Mouse (Mus musculus) embryo, embryonic 11 days (tissue): ENCODE measurements around the gene Psip1.
"Not testable (repeated sequence)": the region's sequence is repeated elsewhere in the genome, so short reads cannot be mapped to it uniquely, and the experiment has no call there.

Experiments
- DNase-seq: peaks from one replicate; pipeline ENCODE4 v3.0.0-alpha.2; 2015

Psip1 gene

DNA sequence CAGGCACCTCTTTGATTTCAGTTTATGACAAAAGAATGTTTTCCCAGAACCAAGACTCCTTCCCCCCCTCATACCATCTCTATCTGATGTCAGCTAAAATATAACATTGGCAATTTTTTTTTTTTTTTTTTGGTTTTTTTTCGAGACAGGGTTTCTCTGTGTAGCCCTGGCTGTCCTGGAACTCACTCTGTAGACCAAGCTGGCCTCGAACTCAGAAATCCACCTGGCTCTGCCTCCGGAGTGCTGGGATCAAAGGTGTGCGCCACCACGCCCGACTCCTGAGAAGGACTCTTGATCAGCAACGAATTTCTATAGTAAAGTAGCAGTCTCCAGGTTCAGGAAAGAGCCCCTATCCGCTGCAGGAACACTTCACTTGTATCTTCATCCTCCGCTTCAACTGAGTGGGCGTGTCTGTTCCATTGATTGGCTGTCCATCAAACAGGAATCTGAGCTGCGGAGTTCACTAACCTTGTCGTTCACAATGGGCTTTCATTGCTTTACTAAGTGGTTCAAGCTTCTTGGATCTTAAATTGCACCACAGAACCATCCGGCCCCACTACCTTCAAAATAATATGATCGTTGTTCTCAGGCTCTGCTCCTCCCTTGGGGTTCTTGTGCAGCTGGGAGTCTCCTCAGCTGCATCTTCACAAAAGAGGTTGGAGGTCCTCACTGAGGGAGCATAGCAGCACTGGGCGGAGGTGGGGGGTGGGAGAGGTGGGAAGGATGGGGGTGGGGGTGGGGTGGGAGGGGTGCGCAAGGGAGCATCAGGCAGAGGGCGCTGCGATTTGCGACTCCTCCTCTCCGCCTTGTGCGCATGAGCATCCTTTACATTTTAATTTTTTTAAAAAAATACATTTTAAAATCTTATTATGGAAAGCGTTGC, 14.1 kb upstream of the Psip1 start:
- DNase-seq, result peak; percentile 81

DNA sequence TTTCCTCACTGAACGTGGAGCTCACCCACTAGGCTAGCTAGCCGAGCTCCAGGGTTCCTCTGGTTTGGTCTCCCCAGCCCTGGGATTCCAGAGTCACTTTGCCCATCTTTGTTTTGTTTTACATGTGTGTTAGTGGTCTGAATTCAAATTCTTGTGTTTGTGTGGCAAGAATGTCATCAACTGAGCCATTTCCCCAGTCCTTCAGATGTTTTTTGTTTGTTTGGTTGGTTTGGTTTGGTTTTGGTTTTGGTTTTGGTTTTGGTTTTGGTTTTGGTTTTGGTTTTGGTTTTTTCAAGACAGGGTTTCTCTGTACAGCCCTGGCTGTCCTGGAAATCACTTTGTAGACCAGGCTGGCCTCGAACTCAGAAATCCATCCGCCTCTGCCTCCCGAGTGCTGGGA, 10.8 kb upstream of the Psip1 start:
- DNase-seq, result not testable (repeated sequence)

DNA sequence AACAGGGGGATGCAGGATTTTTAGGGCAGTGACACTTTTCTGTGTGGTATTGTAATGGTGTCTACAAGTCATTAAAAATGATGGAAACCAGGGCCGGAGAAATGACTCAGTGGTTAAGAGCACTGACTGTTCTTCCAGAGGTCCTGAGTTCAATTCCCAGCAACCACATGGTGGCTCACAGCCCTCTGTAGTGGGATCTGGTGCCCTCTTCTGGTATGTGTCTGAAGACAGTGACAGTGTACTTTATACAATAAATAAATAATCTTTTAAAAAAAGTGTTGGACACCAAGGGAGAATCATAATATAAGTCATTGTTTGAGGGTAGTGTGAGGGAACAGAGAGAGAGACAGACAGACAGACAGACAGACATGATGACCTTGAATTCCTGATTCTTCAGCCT, 6.9 kb upstream of the Psip1 start:
- DNase-seq, result no peak

DNA sequence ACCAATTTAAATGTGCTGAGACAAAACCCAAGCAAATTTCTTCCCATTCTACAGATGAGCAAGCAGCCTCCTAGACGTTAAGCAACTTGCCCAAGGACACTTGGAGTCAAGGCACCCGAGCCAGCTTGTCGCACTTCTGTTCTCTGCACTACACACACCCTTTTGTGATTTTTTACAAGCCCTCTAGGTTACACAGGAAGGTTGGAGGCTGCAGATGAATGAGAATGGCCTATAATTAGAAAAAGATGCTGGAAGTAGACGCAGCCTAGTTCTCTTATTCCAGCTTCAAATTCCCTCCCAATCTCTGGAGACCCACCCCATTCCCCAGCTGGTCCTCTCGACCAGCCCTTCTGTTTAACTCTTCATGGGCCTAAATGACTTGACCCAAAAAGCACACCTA, 2.9 kb upstream of the Psip1 start:
- DNase-seq, result peak; percentile 53

DNA sequence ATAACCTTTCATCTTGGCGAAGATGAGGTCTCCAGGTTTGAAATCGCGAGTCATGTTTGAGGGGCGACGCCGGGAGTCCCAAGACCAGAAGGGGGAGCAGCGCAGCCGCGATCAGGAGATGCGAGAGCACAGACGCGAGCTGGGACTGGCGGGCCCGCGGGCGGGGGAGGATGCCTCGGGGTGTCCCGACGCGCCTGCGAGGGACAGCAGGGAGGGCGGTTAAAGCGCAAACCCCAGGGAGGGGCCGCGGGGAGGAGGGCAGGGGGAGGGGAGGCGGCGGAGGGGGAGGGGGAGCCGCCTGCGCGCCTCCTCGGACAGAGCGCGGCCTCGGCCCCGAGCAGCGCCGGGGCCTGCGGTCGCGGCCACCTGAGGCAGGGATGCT, 533 bp downstream of the Psip1 start:
- DNase-seq, result peak; percentile 95

DNA sequence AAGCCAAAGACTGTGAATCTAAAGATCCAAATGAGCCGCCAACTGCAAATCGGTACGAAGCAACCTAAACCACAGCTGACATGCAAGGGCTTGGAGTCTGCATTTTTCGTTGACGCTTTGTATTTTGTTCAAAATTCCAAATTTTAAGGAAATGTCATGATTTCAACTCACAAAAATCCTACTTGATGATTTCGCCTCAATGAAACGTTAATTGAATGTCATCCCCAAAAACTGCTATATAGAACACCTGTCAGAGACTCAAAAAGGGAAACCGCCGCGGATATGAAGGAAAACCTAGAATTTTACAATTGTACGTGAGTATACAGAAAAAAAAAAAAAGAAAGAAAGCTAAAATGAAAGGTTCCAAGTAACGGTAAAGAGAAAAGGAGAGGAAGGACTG, 1.0 kb downstream of the Psip1 start:
- no peak for DNase-seq

DNA sequence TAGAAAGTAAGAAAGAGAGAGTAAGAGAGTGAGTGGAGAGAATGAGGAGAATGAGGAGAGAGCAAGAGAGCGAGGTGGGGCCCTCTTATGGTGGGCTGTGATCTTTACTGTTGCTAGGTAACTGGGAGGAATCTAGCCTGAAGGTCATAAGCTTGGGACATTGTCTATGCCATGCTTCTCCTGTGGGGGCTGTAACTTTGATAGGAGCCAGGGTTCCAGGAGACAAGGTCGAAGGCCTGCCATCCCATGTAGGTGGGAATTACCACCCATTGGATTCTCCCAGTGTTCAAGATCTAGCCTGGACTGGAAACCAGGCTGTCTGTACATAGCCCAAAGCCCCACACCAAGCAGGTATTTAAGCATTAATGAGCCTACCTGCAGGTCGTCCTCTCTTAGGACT, 18.1 kb downstream of the Psip1 start:
- no peak for DNase-seq

DNA sequence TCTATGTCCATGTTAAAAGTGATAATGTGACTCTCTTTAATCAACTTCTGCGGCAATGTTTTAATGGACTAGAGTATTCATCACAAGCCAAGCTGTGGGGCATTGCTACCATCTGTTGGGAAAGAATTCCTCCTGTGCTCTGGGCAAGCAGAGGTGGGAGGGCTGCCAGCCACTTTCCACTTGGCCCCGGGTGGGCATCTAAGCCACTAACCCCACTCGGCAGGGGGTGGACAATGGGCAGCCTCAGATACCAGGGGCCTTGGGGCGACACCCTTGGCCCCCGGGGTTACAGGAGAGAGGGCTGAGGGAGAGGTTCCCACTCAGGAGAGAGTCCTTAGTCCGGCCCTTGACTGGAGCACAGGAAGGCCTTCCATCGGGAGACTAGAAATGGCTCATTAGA, 18.6 kb downstream of the Psip1 start:
- no peak for DNase-seq

DNA sequence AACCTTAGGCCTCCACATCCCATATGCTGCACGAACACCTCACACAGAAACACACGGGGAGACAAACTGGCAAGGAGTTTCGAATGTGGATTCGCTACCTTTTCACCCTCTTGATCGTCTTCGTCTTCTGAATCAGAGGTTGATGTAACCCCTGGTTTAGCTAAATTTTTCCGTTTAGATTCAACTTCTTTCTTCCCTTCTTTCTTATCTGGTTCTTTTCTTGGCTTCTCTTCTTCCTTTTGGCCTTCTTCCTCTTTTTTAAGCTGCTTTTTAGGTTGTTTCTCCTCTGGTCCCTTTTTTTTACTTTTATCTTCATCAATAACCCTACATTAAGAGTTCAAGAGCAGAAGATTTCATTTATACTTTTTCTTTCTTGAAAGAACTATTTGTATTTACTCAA, 21.4 kb downstream of the Psip1 start:
- no peak for DNase-seq

DNA sequence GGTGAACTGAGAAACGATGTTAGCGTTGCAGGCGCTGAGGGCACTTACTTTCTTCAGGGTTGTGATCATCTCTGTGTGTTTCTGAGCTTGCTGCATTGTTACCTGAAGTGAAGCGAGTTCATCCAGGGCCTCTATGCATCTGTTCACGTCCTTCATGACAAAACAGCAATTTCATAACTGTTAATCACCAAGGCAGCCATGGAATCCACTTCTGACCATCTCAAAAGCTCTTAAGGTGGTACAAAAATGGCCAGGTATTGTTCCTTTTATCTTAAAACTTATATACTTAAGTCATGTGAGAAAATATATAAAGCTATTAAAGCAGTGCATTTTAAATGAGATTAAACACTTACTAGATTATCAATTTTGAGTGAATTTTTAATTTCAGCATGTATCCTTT, 26.2 kb downstream of the Psip1 start:
- DNase-seq, result no peak

DNA sequence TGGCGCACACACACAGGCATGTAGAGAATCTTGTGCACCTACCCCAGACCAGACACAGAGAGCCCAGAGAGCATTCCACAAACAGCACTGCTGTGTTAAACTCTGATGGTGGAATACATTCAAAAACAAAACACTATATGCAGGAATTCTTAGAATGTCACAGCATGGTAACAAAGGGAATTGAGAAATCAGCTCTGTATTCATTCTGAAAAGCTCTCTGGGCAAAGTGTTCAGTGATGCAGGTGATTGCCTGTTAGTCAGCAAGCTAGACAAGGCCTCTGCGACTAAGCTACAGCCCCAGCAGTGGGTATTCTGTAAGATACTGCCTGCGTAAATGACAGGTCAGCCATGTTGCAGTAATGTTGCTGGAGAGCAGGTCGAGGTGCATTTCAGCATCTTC, 35.5 kb downstream of the Psip1 start:
- no peak for DNase-seq

DNA sequence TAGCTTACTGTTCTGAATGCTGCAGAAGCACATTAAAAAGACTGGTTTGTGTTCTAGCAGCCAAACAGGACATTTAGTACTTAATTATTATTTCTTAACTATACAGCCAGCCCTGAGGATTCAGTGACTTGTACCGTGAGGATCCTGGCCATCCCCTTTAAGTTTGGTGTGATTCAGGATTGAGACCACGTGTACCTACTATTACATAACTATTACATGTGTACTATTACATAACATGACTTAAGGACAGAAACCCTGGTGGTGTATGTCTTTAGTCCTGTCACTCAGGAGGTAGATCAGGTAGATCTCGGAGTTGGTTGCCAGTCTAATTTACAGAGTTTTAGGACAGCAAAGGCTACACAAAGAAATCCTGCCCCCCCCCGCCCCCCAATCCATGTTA, 45.2 kb downstream of the Psip1 start:
- no peak for DNase-seq

DNA sequence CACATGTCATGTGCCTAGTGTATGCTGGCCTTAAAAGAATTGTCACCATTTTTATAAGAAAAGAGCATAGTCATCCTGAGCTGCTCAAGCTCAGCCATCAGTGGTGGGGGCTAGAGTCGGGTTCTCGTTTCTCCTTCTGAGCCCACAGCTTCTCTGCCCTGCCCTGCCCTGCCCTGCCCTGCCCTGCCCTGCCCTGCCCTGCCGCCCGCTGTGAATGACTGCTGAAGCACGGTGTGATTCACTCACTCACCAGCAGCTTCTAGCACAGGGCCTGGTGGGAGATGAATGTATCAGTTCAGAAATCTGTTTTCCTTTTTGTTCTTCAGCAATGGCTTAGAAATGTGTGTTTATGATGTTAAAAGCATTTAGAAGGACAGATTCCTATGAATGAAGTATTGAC, 47.2 kb downstream of the Psip1 start:
- no peak for DNase-seq

DNA sequence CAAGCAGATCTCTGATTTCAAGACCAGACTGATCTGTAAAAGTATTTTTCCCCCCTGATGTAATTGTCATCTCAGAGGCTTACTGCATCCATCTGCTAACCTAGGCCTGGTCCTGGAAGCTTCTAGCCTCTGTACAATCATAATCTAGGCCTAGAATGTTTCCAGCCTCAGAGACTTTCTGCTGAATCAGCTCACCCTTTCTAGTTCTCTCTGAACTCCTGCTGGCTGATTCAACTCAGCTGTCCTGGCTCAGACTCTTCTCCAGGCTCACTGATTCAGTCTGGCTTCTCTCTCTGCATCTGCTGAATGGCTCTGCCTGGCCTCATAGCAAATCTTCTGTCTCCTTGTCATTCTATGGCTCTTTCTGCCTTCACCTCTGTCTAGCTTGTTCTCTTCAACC, 48.1 kb downstream of the Psip1 start:
- DNase-seq, result no peak

DNA sequence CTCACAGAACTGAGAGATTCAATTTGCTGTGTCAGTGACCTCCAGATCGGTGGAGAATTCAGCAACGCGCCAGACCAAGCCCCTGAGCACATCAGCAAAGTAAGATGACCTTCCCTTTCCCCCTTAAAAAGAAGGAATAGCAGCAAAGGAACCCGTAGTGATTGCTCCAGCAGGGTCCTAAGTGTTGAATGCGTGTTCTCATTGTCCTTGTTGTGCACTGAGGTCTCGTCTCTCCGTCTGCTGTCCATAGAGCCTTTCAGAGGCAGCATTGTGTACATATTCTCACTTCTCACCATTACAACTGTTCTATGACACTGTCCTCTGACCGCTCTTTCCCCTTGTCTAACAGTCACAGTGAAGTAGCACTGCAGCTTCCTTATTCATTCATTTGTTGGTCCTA, 49.9 kb downstream of the Psip1 start:
- no peak for DNase-seq

DNA sequence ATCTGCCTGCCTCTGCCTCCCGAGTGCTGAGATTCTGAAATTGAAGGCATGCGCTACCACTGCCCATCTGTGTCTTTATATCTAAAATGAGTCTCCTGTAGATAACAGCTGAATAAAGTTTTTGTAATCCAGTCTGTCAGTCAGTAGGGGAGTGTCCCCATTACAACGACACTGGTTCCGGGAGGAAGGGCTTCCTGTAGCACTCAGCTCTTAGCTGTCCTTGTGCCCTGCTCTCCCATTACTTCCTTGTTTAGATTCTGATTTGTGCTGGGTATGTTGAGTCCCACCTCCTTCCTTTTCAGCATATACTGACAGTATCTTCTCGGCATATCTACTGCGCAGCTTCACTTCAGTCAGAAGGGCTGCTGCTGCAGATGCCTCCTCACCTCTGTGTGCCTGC, 53.4 kb downstream of the Psip1 start:
- no peak for DNase-seq

DNA sequence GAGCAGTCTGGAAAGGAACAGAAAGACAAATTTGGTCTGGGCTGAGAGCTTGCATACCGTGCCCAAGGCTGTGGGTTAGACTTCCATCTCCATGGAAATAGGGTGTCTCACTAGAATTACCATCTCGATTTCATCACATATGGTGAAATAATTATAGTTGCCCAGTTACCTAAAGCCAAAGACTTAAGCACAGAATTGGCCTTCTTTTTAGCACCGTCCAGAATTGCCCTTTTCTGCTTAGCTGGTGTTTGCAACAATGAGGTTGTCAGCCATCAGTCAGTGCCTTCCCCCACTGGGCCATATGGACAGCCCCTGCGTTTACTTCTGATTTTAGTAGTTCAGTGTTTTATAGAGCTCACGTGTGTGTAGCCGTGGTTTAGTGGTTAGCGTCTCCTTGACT, 54.3 kb downstream of the Psip1 start:
- DNase-seq, result no peak

DNA sequence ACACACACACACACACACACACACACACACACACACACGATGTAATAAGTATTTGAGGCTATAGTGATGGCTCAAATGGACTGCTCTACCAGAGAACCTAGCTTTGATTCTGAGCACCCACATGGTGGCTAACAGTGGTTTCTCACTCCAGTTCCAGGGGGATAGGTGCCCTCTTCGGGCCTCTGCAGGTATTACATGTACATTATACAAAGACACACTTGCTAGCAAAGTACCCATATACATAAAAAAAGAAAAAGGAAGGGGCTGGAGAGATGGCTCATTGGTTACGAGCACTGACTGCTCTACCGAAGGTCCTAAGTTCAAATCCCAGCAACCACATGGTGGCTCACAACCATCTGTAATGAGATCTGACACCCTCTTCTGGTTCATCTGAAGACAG, 57.4 kb downstream of the Psip1 start:
- DNase-seq, result no peak

DNA sequence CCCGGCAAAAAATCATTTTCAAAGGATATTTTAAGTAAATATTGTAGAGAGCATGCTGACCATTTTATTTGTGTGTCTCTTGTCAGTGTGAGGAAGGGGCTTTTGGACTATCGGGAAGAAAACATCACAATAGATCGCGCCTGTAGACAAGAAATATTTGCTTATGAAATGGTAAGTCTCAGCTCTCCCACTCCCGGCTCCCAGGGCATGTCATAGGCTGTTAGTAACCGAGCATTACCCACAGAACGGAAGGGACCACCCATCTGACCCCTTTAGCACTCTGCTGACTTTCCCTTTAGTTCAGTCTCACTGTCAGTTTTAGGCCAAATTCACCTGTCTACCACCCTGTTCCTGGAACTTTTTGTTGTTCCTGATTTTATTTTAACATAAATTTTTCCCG, 58.6 kb downstream of the Psip1 start:
- DNase-seq, result no peak

DNA sequence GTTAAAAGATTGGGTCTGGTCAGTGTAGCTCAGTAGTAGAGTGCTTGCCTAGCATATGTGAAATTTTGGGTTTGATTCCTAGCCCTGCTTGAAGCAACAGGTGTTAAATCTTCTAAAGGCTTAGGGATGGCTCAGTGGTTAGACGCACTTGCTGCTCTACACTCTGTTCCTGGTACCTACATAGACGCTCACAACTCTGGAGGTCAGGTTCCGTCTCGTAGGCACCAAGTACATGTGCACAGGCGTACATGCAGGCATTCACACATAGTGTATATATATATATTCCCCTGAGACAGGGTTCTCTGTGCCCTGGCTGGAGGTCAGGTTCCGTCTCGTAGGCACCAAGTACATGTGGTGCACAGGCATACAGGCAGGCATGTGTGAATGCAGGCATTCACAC, 59.1 kb downstream of the Psip1 start:
- no peak for DNase-seq

DNA sequence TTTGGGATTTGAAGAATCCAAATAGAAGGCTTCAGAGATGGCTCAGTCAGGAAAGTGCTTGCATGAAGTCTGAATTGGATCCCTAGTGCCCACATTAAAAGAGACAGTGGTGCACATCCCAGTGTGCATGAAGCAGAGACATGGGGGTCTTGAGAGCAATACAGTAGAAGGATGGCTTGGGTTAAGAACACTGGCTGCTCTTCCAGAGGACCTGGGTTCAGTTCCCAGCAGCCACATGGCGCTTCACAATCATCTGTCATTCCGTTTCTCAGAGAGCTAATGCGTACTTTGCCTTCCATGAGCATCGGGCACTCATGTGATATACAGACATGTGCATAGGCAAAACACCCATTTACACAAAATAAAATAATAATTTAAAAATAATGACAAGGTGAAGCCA, 61.1 kb downstream of the Psip1 start:
- DNase-seq, result no peak

DNA sequence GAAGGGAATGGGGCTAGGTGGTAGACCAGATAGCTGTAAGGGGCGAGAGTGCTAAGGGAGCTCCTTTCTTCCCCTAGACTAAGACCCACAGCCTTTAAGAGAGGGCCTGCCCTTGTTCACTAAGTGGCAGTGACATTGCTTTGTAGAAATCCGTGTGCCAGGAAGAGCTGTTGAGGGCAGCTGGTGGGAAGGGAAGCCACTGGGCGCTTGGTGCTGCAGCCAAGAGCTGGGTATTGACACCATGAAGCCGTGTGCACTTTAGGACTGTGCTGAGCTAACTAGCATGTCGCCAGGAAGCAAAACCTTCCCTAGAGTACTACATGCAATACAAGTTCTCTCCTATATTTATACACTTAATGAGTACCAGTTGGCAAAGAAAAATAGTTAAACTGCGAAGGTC, 62.6 kb downstream of the Psip1 start:
- no peak for DNase-seq

DNA sequence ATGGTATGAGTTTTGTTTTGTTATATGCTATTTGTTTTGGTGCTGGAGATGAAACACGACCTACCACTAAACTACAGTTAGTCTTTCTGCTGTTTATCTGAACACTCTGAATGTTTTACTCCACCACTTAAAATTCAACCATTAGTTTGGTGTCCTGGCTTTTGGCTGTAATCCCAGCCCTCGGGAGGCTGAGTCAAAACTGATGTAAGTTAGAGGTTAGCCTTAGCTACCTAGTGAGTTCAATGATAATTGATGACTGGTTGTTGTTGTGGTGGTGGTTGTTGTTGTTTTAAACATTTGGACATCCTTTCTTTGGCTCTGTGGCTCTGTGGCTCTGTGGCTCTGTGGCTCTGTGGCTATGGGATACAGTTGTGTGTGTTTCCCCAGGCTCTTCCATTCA, 67.5 kb downstream of the Psip1 start:
- no peak for DNase-seq

DNA sequence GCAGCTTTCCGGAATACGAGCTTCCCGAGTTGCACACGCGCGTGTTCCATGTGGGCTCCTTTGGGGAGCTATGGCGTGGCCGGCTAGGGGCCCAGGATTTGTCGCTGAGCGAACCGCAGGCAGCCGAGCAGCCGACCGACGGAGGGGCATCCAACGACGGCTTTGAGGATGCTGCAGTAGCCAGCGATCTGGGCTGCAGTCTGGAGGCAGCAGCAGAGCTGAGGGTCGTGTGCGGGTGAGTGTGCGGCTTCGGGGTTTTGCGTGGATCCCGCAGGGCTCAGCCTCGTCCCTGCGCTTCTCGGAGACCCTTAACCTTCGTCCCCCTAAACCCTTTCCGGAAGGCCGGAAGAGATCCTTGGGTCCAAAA, 68.5 kb downstream of the Psip1 start:
- peak; percentile 49 for DNase-seq

DNA sequence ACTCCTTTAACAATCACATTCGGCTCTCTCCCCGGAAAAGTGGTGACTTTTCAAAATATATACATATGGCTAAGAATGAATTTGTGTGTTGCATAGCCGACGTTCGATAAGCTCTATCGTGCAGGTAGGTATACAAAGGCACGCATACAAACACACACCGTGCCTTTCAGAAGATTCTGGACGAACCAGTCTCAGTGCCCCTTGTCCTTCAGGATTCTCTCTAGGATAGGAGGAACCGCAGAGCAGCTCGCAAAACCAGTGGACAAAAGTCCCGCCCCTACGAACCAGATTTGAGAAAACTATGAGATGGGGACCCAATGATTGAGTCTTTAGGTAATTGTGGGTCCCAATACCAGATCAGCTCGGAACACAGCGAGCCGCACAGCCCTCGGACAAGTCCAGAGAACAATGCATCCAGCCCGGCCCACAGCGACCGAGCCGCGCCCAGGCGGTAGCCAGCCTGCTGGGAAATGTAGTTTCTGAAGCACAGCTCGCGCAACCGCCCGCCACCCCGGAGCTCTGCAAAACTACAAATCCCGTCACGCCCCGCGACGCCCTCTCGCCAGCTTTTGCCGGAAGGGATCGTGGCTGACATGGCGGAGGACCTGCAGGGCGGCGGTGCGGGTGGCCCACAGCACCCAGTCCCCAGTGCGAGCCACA, 69.0 kb downstream of the Psip1 start, which contains the start of gene Snapc3:
Gene Snapc3 (plus strand): TSS at position 565 of the 660 bp plus-strand sequence.
- DNase-seq, result peak; percentile 98
